Comparison of ENCODE assay signal across 26 mouse cellular contexts in genomic region chr14:56631109-56631508, GRCm38 (mm10).
"Had no signal": no experiment of that assay in that cellular context is flagged by ENCODE, and none has a peak within 500 bp of the region (broad histone marks: within the 10 kb centered on the region; RNA-seq: fewer than 3 reads in every experiment).

No protein-coding gene starts in this region.

- H3K27ac ChIP-seq: embryonic facial prominence, embryonic 10.5 days; embryonic facial prominence, embryonic 12.5 days; embryonic facial prominence, embryonic 13.5 days; embryonic facial prominence, embryonic 15.5 days; forebrain, embryonic 10.5 days; forebrain, embryonic 12.5 days; forebrain, embryonic 13.5 days; forebrain, embryonic 15.5 days; gastrocnemius, adult 2 months; heart, adult 2 months had no signal

- H3K4me1 ChIP-seq: embryonic facial prominence, embryonic 10.5 days; embryonic facial prominence, embryonic 12.5 days; embryonic facial prominence, embryonic 13.5 days; forebrain, embryonic 10.5 days; forebrain, embryonic 12.5 days; forebrain, embryonic 13.5 days; forebrain, embryonic 15.5 days had no signal

- H3K9me3 ChIP-seq: embryonic facial prominence, embryonic 10.5 days; embryonic facial prominence, embryonic 12.5 days; embryonic facial prominence, embryonic 13.5 days; embryonic facial prominence, embryonic 15.5 days; forebrain, embryonic 10.5 days; forebrain, embryonic 12.5 days; forebrain, embryonic 13.5 days; forebrain, embryonic 15.5 days had no signal

- H3K9ac ChIP-seq: embryonic facial prominence, embryonic 12.5 days; embryonic facial prominence, embryonic 13.5 days; embryonic facial prominence, embryonic 15.5 days; forebrain, embryonic 12.5 days; forebrain, embryonic 13.5 days; forebrain, embryonic 15.5 days; forebrain, postnatal 0 days had no signal

- H3K27me3 ChIP-seq: embryonic facial prominence, embryonic 12.5 days; embryonic facial prominence, embryonic 13.5 days; embryonic facial prominence, embryonic 15.5 days; forebrain, embryonic 12.5 days; forebrain, embryonic 13.5 days; forebrain, embryonic 15.5 days had no signal

- H3K4me2 ChIP-seq: embryonic facial prominence, embryonic 12.5 days; embryonic facial prominence, embryonic 13.5 days; embryonic facial prominence, embryonic 15.5 days; forebrain, embryonic 12.5 days; forebrain, embryonic 13.5 days; forebrain, embryonic 15.5 days had no signal

- H3K36me3 ChIP-seq: embryonic facial prominence, embryonic 10.5 days; embryonic facial prominence, embryonic 12.5 days; embryonic facial prominence, embryonic 13.5 days; embryonic facial prominence, embryonic 15.5 days; forebrain, embryonic 10.5 days; forebrain, embryonic 12.5 days; forebrain, embryonic 15.5 days had no signal

- ATAC-seq: forebrain, embryonic 13.5 days; forebrain, embryonic 14.5 days; forebrain, embryonic 15.5 days; forebrain, embryonic 16.5 days; forebrain, postnatal 0 days had no signal

- DNase-seq: cerebellum, adult 8-10 months; cerebellum, adult 9-10 months; cerebellum, adult 9-11 months; cerebellum, postnatal 10 days; cerebellum, postnatal 14 days; cerebellum, postnatal 25 days; embryo, embryonic 11 days; forebrain, postnatal 0 days; gastrocnemius, adult 2 months; gastrocnemius, postnatal 10 days; gastrocnemius, postnatal 14 days; gastrocnemius, postnatal 25 days; gastrocnemius, postnatal 36 days; heart, adult 11 months; heart, adult 2 months had no signal

- H3K4me3 ChIP-seq: embryonic facial prominence, embryonic 10.5 days; embryonic facial prominence, embryonic 12.5 days; embryonic facial prominence, embryonic 13.5 days; embryonic facial prominence, embryonic 15.5 days; erythroblast, embryonic 14.5 days; forebrain, embryonic 10.5 days; forebrain, embryonic 12.5 days; forebrain, embryonic 13.5 days; forebrain, embryonic 15.5 days; gastrocnemius, adult 2 months; heart, adult 2 months had no signal
